Mouse (Mus musculus) left cerebral cortex, adult 8-10 months (tissue): ENCODE measurements around the gene Ccr3. TPM values are rescaled to one million over a fixed set of nuclear protein-coding genes. Genes with fewer than 3 reads are reported as not detected.
"Not testable (repeated sequence)": the region's sequence is repeated elsewhere in the genome, so short reads cannot be mapped to it uniquely, and the experiment has no call there.

Experiments
- DNase-seq, 2 experiments: peaks; one replicate each; pipeline ENCODE4 v3.0.0; 2022; ENCODE audit warnings: low spot score in 2 of 2
- total RNA-seq, 4 experiments: library from RNA; stranded (reverse); gene quantifications; 2 replicates each; pipeline ENCODE4 v1.2.4; 2022

Ccr3 gene
- total RNA-seq, 4 experiments from 2014 or later = not detected

GRCm38 (mm10) chr9:124040932-124041331 lies 19.2 kb downstream of the Ccr3 start:
- no peak for DNase-seq

GRCm38 (mm10) chr9:124053532-124053931 lies 31.8 kb downstream of the Ccr3 start:
- no peak for DNase-seq

- no peak for DNase-seq
Measured at GRCm38 (mm10) chr9:124056158-124056709, 34.5 kb downstream of the Ccr3 start.

- DNase-seq = no peak
Measured at GRCm38 (mm10) chr9:124059660-124060352, 38.0 kb downstream of the Ccr3 start.

- not testable (repeated sequence) for DNase-seq
Measured at GRCm38 (mm10) chr9:124061474-124062432, 40.0 kb downstream of the Ccr3 start.

GRCm38 (mm10) chr9:124066572-124067103 lies 44.9 kb downstream of the Ccr3 start:
- no peak for DNase-seq

GRCm38 (mm10) chr9:124068098-124069058 lies 46.6 kb downstream of the Ccr3 start:
- no peak for DNase-seq

- DNase-seq = no peak
Measured at GRCm38 (mm10) chr9:124071506-124071905, 49.7 kb downstream of the Ccr3 start.

GRCm38 (mm10) chr9:124079803-124080202 lies 58.0 kb downstream of the Ccr3 start:
- no peak for DNase-seq

- DNase-seq = not testable (repeated sequence)
Measured at GRCm38 (mm10) chr9:124080471-124080870, 58.7 kb downstream of the Ccr3 start.

Other genes with a start within 250 kb of the Ccr3 start
- gene Cxcr6, start 215.5 kb upstream of the Ccr3 start, total RNA-seq = not detected
- gene Fyco1, start 170.1 kb upstream of the Ccr3 start, total RNA-seq = 10 to 100 TPM; 29.5 to 36.6 (median 29.8) TPM
- gene Xcr1, start 159.9 kb upstream of the Ccr3 start, total RNA-seq = not detected
- under 1 TPM in 2 of 4 experiments, not detected in 2; 0.17 to 0.34 TPM for gene Ccr1, start 53.3 kb upstream of the Ccr3 start, total RNA-seq
- gene Ccr1l1, start 43.6 kb upstream of the Ccr3 start, total RNA-seq = not detected
- under 1 TPM; 0.15 to 0.28 (median 0.21) TPM for gene Ccr2, start 80.0 kb downstream of the Ccr3 start, total RNA-seq
- 1 to 10 TPM; 4.4 to 9.1 (median 6.3) TPM for gene Ccr5, start 99.6 kb downstream of the Ccr3 start, total RNA-seq